18 mouse cellular contexts compared by ENCODE assay signal in the genomic region with DNA sequence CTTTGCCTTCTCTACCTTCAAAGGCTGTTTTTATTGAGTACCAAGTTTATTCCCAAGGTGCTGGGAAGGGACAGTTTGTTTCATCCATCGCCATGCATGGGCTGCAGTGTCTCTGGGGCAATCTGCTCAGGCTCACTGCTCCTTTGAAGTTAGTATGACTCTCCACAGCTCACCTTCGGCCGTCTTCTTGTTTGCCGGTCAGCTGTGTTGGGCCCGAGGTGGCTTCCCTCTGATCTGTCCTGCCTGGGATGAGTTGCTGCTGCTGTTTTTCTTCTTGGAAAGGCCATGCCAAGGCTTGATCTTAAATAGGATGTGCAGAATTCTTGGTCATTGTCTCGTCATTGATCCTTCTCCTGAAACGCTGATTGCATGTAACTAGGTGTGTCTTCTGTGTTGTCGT. TPM values are rescaled to one million over a fixed set of nuclear protein-coding genes. Genes with fewer than 3 reads are reported as not detected.
A peak's percentile ranks its signal among the peaks of the same experiment; 100 is the strongest.
DNase-seq lines count a peak whose midpoint lies in the region; ATAC-seq and TF ChIP-seq lines count a peak whose summit lies in the region.
"Had no signal": no experiment of that assay in that cellular context is flagged by ENCODE, and none has a peak within 500 bp of the region (broad histone marks: within the 10 kb centered on the region; RNA-seq: fewer than 3 reads in every experiment).

No protein-coding gene starts in this region.

- peaks cover 46% of the 10 kb centered on the region for H3K4me1 ChIP-seq in embryonic facial prominence, embryonic 14.5 days (ENCODE audit: control insufficient read depth, insufficient read depth, low read length)
- peaks cover 55% of the 10 kb centered on the region for H3K4me1 ChIP-seq in embryonic facial prominence, embryonic 10.5 days
- peaks cover 67% of the 10 kb centered on the region for H3K4me1 ChIP-seq in kidney, embryonic 15.5 days
- peaks cover 32% of the 10 kb centered on the region for H3K4me1 ChIP-seq in embryonic fibroblast, embryonic 13.5 days (ENCODE audit: control insufficient read depth, insufficient read depth, low read length)
- peaks cover 51% of the 10 kb centered on the region for H3K4me1 ChIP-seq in liver, postnatal 0 days (ENCODE audit: insufficient read depth)

- H3K4me3 ChIP-seq in embryonic facial prominence, embryonic 14.5 days (ENCODE audit: low read depth, low read length): no peak overlapping the region
- no peak overlapping the region for H3K4me3 ChIP-seq in embryonic facial prominence, embryonic 10.5 days
- no peak overlapping the region for H3K4me3 ChIP-seq in kidney, embryonic 15.5 days (replicated peaks)
- no peak overlapping the region for H3K4me3 ChIP-seq in embryonic fibroblast, embryonic 13.5 days (ENCODE audit: insufficient read depth, low read length)
- no peak overlapping the region for H3K4me3 ChIP-seq in liver, postnatal 0 days (ENCODE audit: low read depth, low read length)
- H3K4me3 ChIP-seq: forebrain, embryonic 13.5 days; heart, embryonic 12.5 days; limb, embryonic 13.5 days; midbrain, embryonic 12.5 days had no signal

- no peak overlapping the region for H3K4me2 ChIP-seq in embryonic facial prominence, embryonic 14.5 days (ENCODE audit: low read depth, low read length)
- no peak overlapping the region for H3K4me2 ChIP-seq in kidney, embryonic 15.5 days
- peak overlapping the region; percentile 66; the same call in 1 of the 2 replicates for H3K4me2 ChIP-seq in liver, postnatal 0 days (ENCODE audit: low read depth, low read length)
- H3K4me2 ChIP-seq: forebrain, embryonic 13.5 days; heart, embryonic 12.5 days; hindbrain, embryonic 14.5 days; limb, embryonic 13.5 days; lung, embryonic 14.5 days; midbrain, embryonic 12.5 days had no signal

- no peak for DNase-seq in embryonic facial prominence, embryonic 14.5 days (ENCODE audit: low spot score)
- DNase-seq in embryonic facial prominence, embryonic 10.5 days (ENCODE audit: low spot score): no peak
- no peak for DNase-seq in kidney, postnatal 4 days
- no peak for DNase-seq in liver, postnatal 0 days
- DNase-seq: adrenal gland, postnatal 10 days; cerebellum, adult 9-10 months; heart, postnatal 4 days; lung, embryonic 14.5 days; thymus, postnatal 14 days had no signal

- TF ChIP-seq EP300 in liver, postnatal 0 days (IDR thresholded peaks at IDR 0.05; ENCODE audit: low read depth): no peak

- no peaks in the 10 kb centered on the region for H3K36me3 ChIP-seq in embryonic facial prominence, embryonic 14.5 days (ENCODE audit: control insufficient read depth, insufficient read depth, low read length)
- 0 out of 2 replicates have a peak, but pooled peaks cover 10% of the 10 kb centered on the region for H3K36me3 ChIP-seq in embryonic facial prominence, embryonic 10.5 days (replicated peaks)
- H3K36me3 ChIP-seq in kidney, embryonic 15.5 days: no peaks in the 10 kb centered on the region; the same call in 1 of the 2 replicates
- H3K36me3 ChIP-seq in liver, postnatal 0 days (replicated peaks; ENCODE audit: insufficient read depth, low read length): no peaks in the 10 kb centered on the region; the same call in 1 of the 2 replicates
- H3K36me3 ChIP-seq: heart, embryonic 12.5 days; limb, embryonic 13.5 days; midbrain, embryonic 12.5 days had no signal

- WGBS in embryonic facial prominence, embryonic 14.5 days: 71% methylated on average over 8 of the region's 8 CpGs
- 84% methylated on average over 8 of the region's 8 CpGs for WGBS in embryonic facial prominence, embryonic 10.5 days
- 58% methylated on average over 8 of the region's 8 CpGs for WGBS in kidney, embryonic 15.5 days
- 72% methylated on average over 8 of the region's 8 CpGs for WGBS in liver, postnatal 0 days (ENCODE audit: insufficient replicate concordance)

- no peak overlapping the region for H3K9ac ChIP-seq in embryonic facial prominence, embryonic 14.5 days (ENCODE audit: low read depth, low read length)
- H3K9ac ChIP-seq in kidney, embryonic 15.5 days: no peak overlapping the region
- no peak overlapping the region for H3K9ac ChIP-seq in liver, postnatal 0 days (replicated peaks)
- H3K9ac ChIP-seq: forebrain, embryonic 13.5 days; heart, embryonic 12.5 days; hindbrain, embryonic 14.5 days; limb, embryonic 13.5 days; lung, embryonic 14.5 days; midbrain, embryonic 12.5 days had no signal

- peak overlapping the region; percentile 78; the same call in 1 of the 2 replicates for H3K27ac ChIP-seq in embryonic facial prominence, embryonic 14.5 days (replicated peaks; ENCODE audit: low read depth, low read length)
- H3K27ac ChIP-seq in embryonic facial prominence, embryonic 10.5 days (replicated peaks): no peak overlapping the region
- peak overlapping the region; percentile 45; the same call in 1 of the 2 replicates for H3K27ac ChIP-seq in kidney, embryonic 15.5 days
- H3K27ac ChIP-seq in embryonic fibroblast, embryonic 13.5 days (ENCODE audit: insufficient read depth, low read length): peak overlapping the region; percentile 91
- peak overlapping the region; percentile 72; the same call in 1 of the 2 replicates for H3K27ac ChIP-seq in liver, postnatal 0 days (ENCODE audit: low read depth)
- H3K27ac ChIP-seq: forebrain, embryonic 13.5 days; hindbrain, embryonic 14.5 days; midbrain, embryonic 12.5 days had no signal

- no peak for TF ChIP-seq CTCF in embryonic fibroblast, embryonic 13.5 days (IDR thresholded peaks at IDR 0.05; ENCODE audit: borderline replicate concordance, insufficient read depth, low read length)
- TF ChIP-seq CTCF in liver, postnatal 0 days (IDR thresholded peaks at IDR 0.05; ENCODE audit: low read depth): no peak

- TF ChIP-seq POLR2A in embryonic fibroblast, embryonic 13.5 days (IDR thresholded peaks at IDR 0.05; ENCODE audit: low read depth, low read length): no peak

- H3K27me3 ChIP-seq in embryonic facial prominence, embryonic 14.5 days (replicated peaks; ENCODE audit: control insufficient read depth, insufficient read depth, low read length): no peaks in the 10 kb centered on the region
- H3K27me3 ChIP-seq in embryonic facial prominence, embryonic 10.5 days (replicated peaks; ENCODE audit: low read depth, poor library complexity, severe bottlenecking): no peaks in the 10 kb centered on the region
- H3K27me3 ChIP-seq in kidney, embryonic 15.5 days: no peaks in the 10 kb centered on the region
- no peaks in the 10 kb centered on the region for H3K27me3 ChIP-seq in liver, postnatal 0 days (ENCODE audit: insufficient read depth, low read length)
- H3K27me3 ChIP-seq: forebrain, embryonic 13.5 days; heart, embryonic 12.5 days; limb, embryonic 13.5 days; midbrain, embryonic 12.5 days had no signal

- no peak for ATAC-seq in embryonic facial prominence, embryonic 14.5 days (ENCODE audit: low read depth)
- ATAC-seq in kidney, embryonic 15.5 days (replicated peaks; ENCODE audit: low FRiP score): no peak
- ATAC-seq in liver, postnatal 0 days: no peak
- ATAC-seq in monocyte, adult 5-6 weeks (replicated peaks; ENCODE audit: insufficient number of reproducible peaks, low FRiP score, low TSS enrichment, poor library complexity, severe bottlenecking): no peak
- ATAC-seq in granulocyte monocyte progenitor cell, adult 5-6 weeks (replicated peaks; ENCODE audit: poor library complexity, severe bottlenecking): no peak
- ATAC-seq: forebrain, embryonic 13.5 days had no signal

- no peaks in the 10 kb centered on the region for H3K9me3 ChIP-seq in embryonic facial prominence, embryonic 14.5 days (ENCODE audit: control insufficient read depth, low read length)
- H3K9me3 ChIP-seq in embryonic facial prominence, embryonic 10.5 days: peaks cover 3% of the 10 kb centered on the region; the same call in 1 of the 2 replicates
- no peaks in the 10 kb centered on the region for H3K9me3 ChIP-seq in kidney, embryonic 15.5 days (replicated peaks)
- H3K9me3 ChIP-seq in liver, postnatal 0 days (ENCODE audit: low read length): no peaks in the 10 kb centered on the region
- H3K9me3 ChIP-seq: forebrain, embryonic 13.5 days; limb, embryonic 13.5 days; midbrain, embryonic 12.5 days had no signal

RNA-seq across cellular contexts. Expression of a gene that starts 9.3 kb away (rescaled TPM):
- polyA plus RNA-seq in embryonic facial prominence, embryonic 14.5 days (2014; fragmentation: Nextera tagmentation; extraction: Ambion mirVana): 52.0 and 61.2 TPM in 2 replicates
- polyA plus RNA-seq in embryonic facial prominence, embryonic 10.5 days (2016; fragmentation: Nextera tagmentation; extraction: Ambion mirVana): 40.4 and 48.1 TPM in 2 replicates
- 66.0 and 71.5 TPM in 2 replicates for polyA plus RNA-seq in kidney, embryonic 15.5 days (2015; fragmentation: Nextera tagmentation; extraction: Ambion mirVana)
- 130 and 134 TPM in 2 replicates for polyA plus RNA-seq in embryonic fibroblast, embryonic 13.5 days (2011; ENCODE audit: insufficient read length, low read depth, missing spikeins)
- 12.1 and 15.3 TPM in 2 replicates for polyA plus RNA-seq in liver, postnatal 0 days (2015; fragmentation: Nextera tagmentation; extraction: Ambion mirVana)
- 129 to 134 TPM (median 132 TPM) in 3 replicates for total RNA-seq in monocyte, adult 5-6 weeks (2017)
- 3.7 and 3.8 TPM in 2 replicates for total RNA-seq in granulocyte monocyte progenitor cell, adult 5-6 weeks (2014; fragmentation: Nextera tagmentation)
- 4.4 and 5.1 TPM in 2 replicates for total RNA-seq in granulocyte monocyte progenitor cell, adult 5-6 weeks (2017)
